8 mouse cellular contexts compared by ENCODE assay signal in genomic region chr4:31963354-31964193, GRCm38 (mm10). TPM values are rescaled to one million over a fixed set of nuclear protein-coding genes. Genes with fewer than 3 reads are reported as not detected.
A peak's percentile ranks its signal among the peaks of the same experiment; 100 is the strongest.
DNase-seq lines count a peak whose midpoint lies in the region; ATAC-seq and TF ChIP-seq lines count a peak whose summit lies in the region.

Gene Map3k7, plus strand, starts transcription at chr4:31964097.

- WGBS in hindbrain, embryonic 10.5 days, result under 1% methylated on average over 88 of the region's 88 CpGs
- under 1% methylated on average over 83 of the region's 88 CpGs for whole genome bisulfite sequencing in lung, postnatal 0 days

- H3K27ac ChIP-seq in hindbrain, embryonic 10.5 days, result peak within 1 kb of the TSS; percentile 98
- H3K27ac ChIP-seq in lung, postnatal 0 days (ENCODE audit: low read length), result peak within 1 kb of the TSS; percentile 98

- no peaks in the 10 kb centered on the region for H3K27me3 ChIP-seq in hindbrain, embryonic 10.5 days (ENCODE audit: insufficient read depth, poor library complexity, severe bottlenecking)
- H3K27me3 ChIP-seq in lung, postnatal 0 days (replicated peaks; ENCODE audit: insufficient read depth, low read length), result no peaks in the 10 kb centered on the region

- peak within 1 kb of the TSS; percentile 92 for H3K9ac ChIP-seq in lung, postnatal 0 days (replicated peaks; ENCODE audit: low read depth)

- no peaks in the 10 kb centered on the region for H3K9me3 ChIP-seq in hindbrain, embryonic 10.5 days
- H3K9me3 ChIP-seq in lung, postnatal 0 days (ENCODE audit: low read length), result no peaks in the 10 kb centered on the region

- no peak for TF ChIP-seq CTCF in lung, postnatal 0 days (IDR thresholded peaks at IDR 0.05)

- peak within 1 kb of the TSS; percentile 76 for H3K4me3 ChIP-seq in hindbrain, embryonic 10.5 days
- H3K4me3 ChIP-seq in lung, postnatal 0 days (ENCODE audit: low read depth, low read length), result peak within 1 kb of the TSS; percentile 88

- H3K36me3 ChIP-seq in hindbrain, embryonic 10.5 days, result no peaks in the 10 kb centered on the region
- H3K36me3 ChIP-seq in lung, postnatal 0 days (ENCODE audit: insufficient read depth, low read length), result no peaks in the 10 kb centered on the region

- peak; percentile 96 for ATAC-seq in frontal cortex, adult (ENCODE audit: low TSS enrichment)
- ATAC-seq in lung, postnatal 0 days, result peak; percentile 97

- peak; percentile 95 for DNase-seq in MN1 (ENCODE audit: low spot score)
- peak; percentile 90 for DNase-seq in cerebellum, adult 9-10 months
- peak; percentile 97 for DNase-seq in hindbrain, embryonic 10.5 days (ENCODE audit: low spot score)
- DNase-seq in layer of hippocampus, adult 9-11 months, result peak; percentile 90
- DNase-seq in lung, postnatal 0 days (ENCODE audit: low spot score), result peak; percentile 98
- peak; percentile 96 for DNase-seq in ovary, postnatal 14 days (ENCODE audit: low spot score)
- DNase-seq in thymus, postnatal 14 days, result peak; percentile 93

- peak; percentile 61 for TF ChIP-seq EP300 in lung, postnatal 0 days (IDR thresholded peaks at IDR 0.05)

- peaks cover 26% of the 10 kb centered on the region for H3K4me1 ChIP-seq in hindbrain, embryonic 10.5 days (replicated peaks)
- no peaks in the 10 kb centered on the region for H3K4me1 ChIP-seq in lung, postnatal 0 days (ENCODE audit: insufficient read depth, low read depth, low read length)

- H3K4me2 ChIP-seq in lung, postnatal 0 days (replicated peaks; ENCODE audit: low read depth, low read length), result peak within 1 kb of the TSS; percentile 82

RNA-seq across cellular contexts. Expression of gene Map3k7, which starts in this region (rescaled TPM):
- polyA plus RNA-seq in hindbrain, embryonic 10.5 days (2016; fragmentation: Nextera tagmentation; extraction: Ambion mirVana), result 40.3 and 44.3 TPM in 2 replicates
- 14.5 and 16.4 TPM in 2 replicates for polyA plus RNA-seq in lung, postnatal 0 days (2015; fragmentation: Nextera tagmentation; extraction: Ambion mirVana)

Comparison
In these comparisons a context has a peak if more than half of its experiments do, and no peak if none do; other contexts are left out.
1. Peak in every context shown above with its lines: DNase-seq, ATAC-seq, H3K4me3 ChIP-seq and H3K27ac ChIP-seq.